Mouse (Mus musculus) monocyte, adult 2 months (primary cell): Measurements from ENCODE around the gene Stx19.

Experiments
- DNase-seq, 2 experiments: peaks; one replicate each; pipeline ENCODE4 v3.0.0; 2022; ENCODE audit warnings: low spot score in 2 of 2, low read depth in 1 of 2

Stx19 gene

GRCm38 (mm10) chr16:62814491-62814890 is at the start of gene Stx19:
Stx19 (plus strand) TSS chr16:62814676.
- DNase-seq: no peak

- no peak for DNase-seq
Measured at GRCm38 (mm10) chr16:62773462-62773861, 41.0 kb upstream of the Stx19 start.

GRCm38 (mm10) chr16:62776034-62776433 is 38.4 kb upstream of the Stx19 start:
- no peak for DNase-seq

- DNase-seq: no peak
Measured at GRCm38 (mm10) chr16:62778282-62778681, 36.2 kb upstream of the Stx19 start.

- DNase-seq: no peak
Measured at GRCm38 (mm10) chr16:62782229-62782628, 32.2 kb upstream of the Stx19 start.

GRCm38 (mm10) chr16:62786621-62787331 is 27.7 kb upstream of the Stx19 start, which contains the start of gene Nsun3:
Nsun3 (minus strand) TSS chr16:62786818.
- peak; percentile 79 to 86 for DNase-seq

GRCm38 (mm10) chr16:62796608-62797007 is 17.9 kb upstream of the Stx19 start:
- DNase-seq: no peak

GRCm38 (mm10) chr16:62798808-62799207 is 15.7 kb upstream of the Stx19 start:
- no peak for DNase-seq

- no peak for DNase-seq
Measured at GRCm38 (mm10) chr16:62799426-62799825, 15.1 kb upstream of the Stx19 start.

GRCm38 (mm10) chr16:62799839-62800238 is 14.6 kb upstream of the Stx19 start:
- no peak for DNase-seq

GRCm38 (mm10) chr16:62804621-62805020 is 9.9 kb upstream of the Stx19 start:
- DNase-seq: no peak

- DNase-seq: no peak
Measured at GRCm38 (mm10) chr16:62807249-62807979, 7.1 kb upstream of the Stx19 start.

- no peak for DNase-seq
Measured at GRCm38 (mm10) chr16:62810855-62811254, 3.6 kb upstream of the Stx19 start.

GRCm38 (mm10) chr16:62813790-62814189 is 686 bp upstream of the Stx19 start:
- DNase-seq: no peak

GRCm38 (mm10) chr16:62822472-62822871 is 8.0 kb downstream of the Stx19 start:
- no peak for DNase-seq

- DNase-seq: no peak
Measured at GRCm38 (mm10) chr16:62826156-62827001, 11.9 kb downstream of the Stx19 start.

- no peak for DNase-seq
Measured at GRCm38 (mm10) chr16:62832027-62832426, 17.6 kb downstream of the Stx19 start.

GRCm38 (mm10) chr16:62832481-62832880 is 18.0 kb downstream of the Stx19 start:
- peak in 1 of 2 experiments; percentile 11 for DNase-seq

GRCm38 (mm10) chr16:62834016-62834735 is 19.7 kb downstream of the Stx19 start:
- no peak for DNase-seq

- no peak for DNase-seq
Measured at GRCm38 (mm10) chr16:62845341-62845740, 30.9 kb downstream of the Stx19 start.
